Mouse (Mus musculus) stomach, postnatal 0 days (tissue): ENCODE measurements at regions not wholly inside any gene's neighbourhood (a gene's known extent, or its start where the extent isn't known, plus 50 kb on each side); places are given as distances from the start of the nearest gene placed in this dataset.

Experiments used
- CTCF ChIP-seq: IDR thresholded peaks from 2 replicates; pipeline ENCODE4 v1.5.1; 2016; ENCODE audit warnings: antibody characterized with exemption, low read depth, mild to moderate bottlenecking, moderate library complexity
- EP300 ChIP-seq: optimal IDR thresholded peaks from 2 replicates; pipeline ENCODE3; 2016; ENCODE audit warnings: antibody characterized with exemption

DNA sequence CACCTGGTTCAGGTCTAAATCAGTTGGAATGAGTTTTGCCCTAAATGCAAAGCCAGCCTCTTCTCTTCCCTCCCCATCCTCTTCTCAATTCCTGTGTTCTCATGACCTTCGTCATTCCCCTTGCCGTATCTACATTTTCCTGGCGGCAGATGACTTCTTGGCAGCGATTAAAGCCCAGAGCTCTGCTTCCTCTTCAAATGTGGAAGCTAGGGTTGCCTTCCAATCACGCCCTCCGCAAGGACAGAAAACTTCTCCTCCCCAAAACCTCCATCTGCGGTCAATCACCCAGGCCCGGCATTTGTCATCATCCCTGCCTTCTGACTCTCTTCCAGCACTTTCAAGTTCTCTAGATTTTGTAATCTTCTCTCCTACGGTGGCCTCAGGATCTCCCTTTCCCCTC is 72.3 kb downstream of the Gm12689 start:
- TF ChIP-seq CTCF (no peak), EP300 (no peak)
